Mouse (Mus musculus) macrophage (primary cell): ENCODE results near the gene P2ry6. TPM values are rescaled to one million over a fixed set of nuclear protein-coding genes. Genes with fewer than 3 reads are reported as not detected.
A peak's percentile ranks its signal among the peaks of the same experiment; 100 is the strongest.

Source experiments
- H3K27ac ChIP-seq: fragments of 350-480 bp; formaldehyde crosslinking; 2 replicates; pipeline ENCODE4 v1.9.0; 2021
- H3K36me3 ChIP-seq: fragments of 350-480 bp; formaldehyde crosslinking; 2 replicates; pipeline ENCODE4 v1.9.0; 2021; ENCODE audit errors: inconsistent target
- H3K4me3 ChIP-seq: fragments of 350-480 bp; formaldehyde crosslinking; 2 replicates; pipeline ENCODE4 v1.9.0; 2021; ENCODE audit errors: inconsistent target
- H3K79me2 ChIP-seq: fragments of 350-480 bp; formaldehyde crosslinking; 2 replicates; pipeline ENCODE4 v1.9.0; 2021; ENCODE audit errors: inconsistent target
- WGBS: methylation state at CpG from one replicate; pipeline ENCODE4 v1.1.7; 2026; ENCODE audit warnings: inconsistent platforms; ENCODE audit not compliant: missing documents; 5-methylcytosine and 5-hydroxymethylcytosine counted together
- polyA plus RNA-seq: library from polyadenylated mRNA; stranded (reverse); fragments of 250-400 nt; gene quantifications from 3 replicates; pipeline ENCODE4 v1.2.4, GENCODE M21; 2018; ENCODE audit warnings: inconsistent platforms

Gene P2ry6
- polyA plus RNA-seq, 1 experiment from 2014 or later: 148 TPM

GRCm38 (mm10) chr7:100968376-100968775 is 6.1 kb downstream of the P2ry6 start:
- Histone ChIP-seq H3K4me3 (no peak overlapping the region), H3K36me3 (no peaks in the 10 kb centered on the region), H3K27ac (no peak overlapping the region), H3K79me2 (peaks cover 15% of the 10 kb centered on the region)
- 93% methylated on average over 6 of the region's 6 CpGs for WGBS

- Histone ChIP-seq H3K36me3 (no peaks in the 10 kb centered on the region), H3K79me2 (peaks cover 21% of the 10 kb centered on the region), H3K27ac (no peak overlapping the region), H3K4me3 (no peak overlapping the region)
- WGBS: 88% methylated on average over 9 of the region's 9 CpGs
Measured at GRCm38 (mm10) chr7:100967850-100968249, 6.6 kb downstream of the P2ry6 start.

DNA sequence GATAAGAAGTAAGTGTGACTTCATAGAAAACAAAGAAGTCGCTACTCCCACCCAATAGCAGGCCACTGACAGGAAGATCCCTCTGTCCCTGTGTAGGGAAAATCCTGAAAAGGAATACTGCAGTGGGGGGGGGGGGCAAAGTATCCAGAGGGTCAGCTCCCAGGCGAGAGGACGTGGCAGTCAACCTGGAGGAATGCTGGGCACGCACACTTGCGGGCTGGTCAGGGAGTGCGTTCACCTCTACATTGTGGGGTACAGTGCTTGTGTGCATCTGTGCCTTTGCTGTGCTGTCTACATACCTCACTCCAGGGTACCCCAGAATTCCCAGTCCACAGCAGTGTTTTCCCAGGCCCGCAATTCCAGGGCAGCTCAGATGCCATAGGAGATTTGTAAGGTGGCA is 8.4 kb downstream of the P2ry6 start:
- Histone ChIP-seq H3K27ac (no peak overlapping the region), H3K4me3 (no peak overlapping the region), H3K36me3 (no peaks in the 10 kb centered on the region), H3K79me2 (peaks cover 39% of the 10 kb centered on the region)
- 93% methylated on average over 7 of the region's 7 CpGs for WGBS

DNA sequence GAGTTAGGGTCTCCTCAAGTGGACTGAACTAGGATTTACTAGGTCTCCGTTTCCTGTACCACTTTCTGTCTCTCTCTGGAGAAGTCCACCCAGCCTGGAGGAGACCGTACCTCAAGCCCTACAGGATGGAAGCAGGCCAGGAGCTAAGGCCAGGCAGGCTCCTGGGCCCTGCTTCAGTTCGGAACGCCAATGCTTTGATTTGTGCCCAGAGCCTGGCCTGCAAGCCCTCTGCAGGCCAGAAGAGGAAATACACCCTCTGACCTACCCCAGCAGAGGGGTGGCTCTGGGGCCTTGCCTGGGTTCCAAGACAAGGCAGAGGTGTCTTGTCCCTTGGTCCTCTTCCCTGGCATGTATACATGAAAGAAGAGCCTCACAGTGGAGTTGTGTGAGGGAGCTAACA is 9.4 kb downstream of the P2ry6 start:
- peak overlapping the region; percentile 93 for H3K27ac ChIP-seq
- H3K79me2 ChIP-seq: peaks cover 48% of the 10 kb centered on the region
- 37% methylated on average over 4 of the region's 4 CpGs for WGBS
- no peak overlapping the region for H3K4me3 ChIP-seq
- no peaks in the 10 kb centered on the region for H3K36me3 ChIP-seq

GRCm38 (mm10) chr7:100964242-100964641 is 10.2 kb downstream of the P2ry6 start:
- H3K4me3 ChIP-seq: peak overlapping the region; percentile 65
- peaks cover 4% of the 10 kb centered on the region for H3K36me3 ChIP-seq
- H3K27ac ChIP-seq: peak overlapping the region; percentile 93
- peaks cover 57% of the 10 kb centered on the region for H3K79me2 ChIP-seq
- WGBS: 7% methylated on average over 6 of the region's 6 CpGs

DNA sequence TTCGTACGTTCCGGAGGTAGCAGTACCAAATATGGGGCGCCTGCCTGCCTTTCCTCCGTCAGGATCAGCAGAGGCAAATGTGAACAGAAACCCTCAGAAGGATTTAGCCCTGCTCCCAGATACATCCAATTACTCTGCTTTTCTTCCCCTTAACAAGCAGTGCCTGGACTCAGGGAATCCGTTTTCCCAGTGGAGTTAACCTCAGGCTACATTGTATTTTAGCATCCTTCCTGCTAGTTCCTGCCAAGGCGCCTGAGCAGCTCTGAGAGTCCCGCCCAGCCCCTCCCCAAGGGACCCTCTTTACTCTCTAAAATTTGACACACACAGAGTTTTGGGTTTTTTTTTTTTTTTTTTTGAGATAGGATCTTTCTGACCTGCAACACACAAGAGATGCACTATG is 11.1 kb downstream of the P2ry6 start:
- 86% methylated on average over 8 of the region's 8 CpGs for WGBS
- peaks cover 12% of the 10 kb centered on the region for H3K36me3 ChIP-seq
- peak overlapping the region; percentile 65 for H3K4me3 ChIP-seq
- peaks cover 65% of the 10 kb centered on the region for H3K79me2 ChIP-seq
- peak overlapping the region; percentile 93 for H3K27ac ChIP-seq

DNA sequence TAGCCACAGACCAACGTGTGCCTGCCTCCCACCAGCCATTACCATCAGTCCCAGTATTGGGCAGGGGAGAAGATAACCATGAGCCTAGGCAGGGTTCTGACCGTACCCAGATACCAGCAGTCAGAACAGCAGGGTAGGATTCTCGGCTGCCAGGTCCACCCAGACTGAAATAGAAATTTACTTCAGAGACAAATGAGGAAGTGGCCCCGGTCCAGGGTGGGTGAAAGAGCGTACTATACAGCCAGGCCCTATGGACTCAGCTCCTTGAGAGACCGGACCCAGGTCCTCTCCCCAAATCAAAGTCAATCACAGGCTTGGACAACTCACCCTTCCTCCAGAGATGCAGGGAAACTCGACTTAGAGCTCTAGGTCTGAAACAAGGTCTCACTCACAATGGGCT is 13.3 kb downstream of the P2ry6 start:
- peaks cover 34% of the 10 kb centered on the region for H3K36me3 ChIP-seq
- peak overlapping the region; percentile 93 for H3K27ac ChIP-seq
- H3K79me2 ChIP-seq: peaks cover 88% of the 10 kb centered on the region
- peak overlapping the region; percentile 65 for H3K4me3 ChIP-seq
- WGBS: 2% methylated on average over 6 of the region's 7 CpGs

- WGBS: 88% methylated on average over 2 of the region's 2 CpGs
- Histone ChIP-seq H3K36me3 (peaks cover 41% of the 10 kb centered on the region), H3K79me2 (peaks cover 95% of the 10 kb centered on the region), H3K27ac (peak overlapping the region; percentile 93), H3K4me3 (peak overlapping the region; percentile 65)
Measured at GRCm38 (mm10) chr7:100960462-100960861, 14.0 kb downstream of the P2ry6 start.

GRCm38 (mm10) chr7:100958426-100958825 is 16.0 kb downstream of the P2ry6 start:
- Histone ChIP-seq H3K4me3 (no peak overlapping the region), H3K36me3 (peaks cover 45% of the 10 kb centered on the region), H3K27ac (no peak overlapping the region), H3K79me2 (peaks cover 100% of the 10 kb centered on the region)
- WGBS: 100% methylated on average over 2 of the region's 2 CpGs

DNA sequence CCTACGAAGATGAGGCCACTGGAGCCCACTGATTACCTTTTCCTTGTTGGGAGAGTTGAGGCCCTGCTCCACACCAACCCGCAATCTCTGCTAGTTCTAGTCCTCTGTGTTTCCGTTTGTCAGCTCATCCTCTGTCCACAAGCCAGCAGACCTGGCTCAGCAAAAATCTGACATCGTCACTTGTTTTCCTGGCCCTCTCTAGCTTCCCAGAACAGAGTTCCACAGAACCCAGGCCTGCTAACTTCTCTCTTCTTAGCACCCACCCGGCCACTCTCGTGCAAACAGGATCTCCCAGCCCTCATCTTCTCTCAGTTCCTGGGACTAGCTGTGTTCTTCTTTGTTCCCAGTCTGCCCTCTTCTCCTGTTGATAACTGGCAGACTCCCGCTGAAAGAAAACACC is 21.8 kb downstream of the P2ry6 start:
- H3K27ac ChIP-seq: peak overlapping the region; percentile 100
- peaks cover 41% of the 10 kb centered on the region for H3K36me3 ChIP-seq
- WGBS: 54% methylated on average over 7 of the region's 7 CpGs
- no peak overlapping the region for H3K4me3 ChIP-seq
- peaks cover 88% of the 10 kb centered on the region for H3K79me2 ChIP-seq

- no peak overlapping the region for H3K4me3 ChIP-seq
- H3K27ac ChIP-seq: peak overlapping the region; percentile 100
- WGBS: 16% methylated on average over 2 of the region's 2 CpGs
- H3K79me2 ChIP-seq: peaks cover 88% of the 10 kb centered on the region
- peaks cover 38% of the 10 kb centered on the region for H3K36me3 ChIP-seq
Measured at GRCm38 (mm10) chr7:100951903-100952302, 22.5 kb downstream of the P2ry6 start.

DNA sequence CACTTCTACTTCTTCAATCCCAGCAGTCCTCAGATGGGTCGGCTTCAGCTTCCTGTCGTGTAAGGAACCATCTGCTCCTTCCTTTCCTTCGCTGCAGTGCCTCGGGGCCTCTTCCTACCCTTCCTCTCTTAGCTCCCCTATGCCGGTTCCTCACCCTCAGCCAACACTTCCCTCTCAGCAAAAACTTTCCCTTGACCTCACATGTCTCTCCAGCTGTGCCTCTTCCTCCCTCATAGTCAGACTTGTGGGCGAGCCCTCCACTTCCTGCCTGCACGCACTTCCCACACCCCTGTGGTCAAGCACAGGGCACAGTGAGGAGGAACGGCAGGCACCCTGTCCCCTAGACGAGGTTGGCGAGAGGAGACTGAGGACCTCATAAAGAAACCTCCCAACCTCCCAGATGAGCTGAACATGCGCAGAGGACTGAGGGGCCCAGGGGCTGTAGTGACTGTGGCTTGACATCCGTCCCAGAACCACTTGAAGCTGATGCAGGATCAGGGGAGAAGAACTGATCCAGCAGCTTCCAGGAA is 23.9 kb downstream of the P2ry6 start:
- Histone ChIP-seq H3K27ac (peak overlapping the region; percentile 100), H3K79me2 (peaks cover 88% of the 10 kb centered on the region), H3K4me3 (no peak overlapping the region), H3K36me3 (peaks cover 25% of the 10 kb centered on the region)
- 2% methylated on average over 12 of the region's 12 CpGs for WGBS

GRCm38 (mm10) chr7:100950031-100950430 is 24.4 kb downstream of the P2ry6 start:
- Histone ChIP-seq H3K4me3 (no peak overlapping the region), H3K36me3 (peaks cover 19% of the 10 kb centered on the region), H3K79me2 (peaks cover 87% of the 10 kb centered on the region), H3K27ac (peak overlapping the region; percentile 100)
- WGBS: 36% methylated on average over 5 of the region's 5 CpGs

- Histone ChIP-seq H3K36me3 (peaks cover 44% of the 10 kb centered on the region), H3K4me3 (no peak overlapping the region), H3K27ac (peak overlapping the region; percentile 99), H3K79me2 (peaks cover 91% of the 10 kb centered on the region)
- 92% methylated on average over 5 of the region's 5 CpGs for WGBS
Measured at GRCm38 (mm10) chr7:100944738-100945137, 29.7 kb downstream of the P2ry6 start.

- H3K79me2 ChIP-seq: peaks cover 87% of the 10 kb centered on the region
- peak overlapping the region; percentile 99 for H3K27ac ChIP-seq
- H3K4me3 ChIP-seq: no peak overlapping the region
- H3K36me3 ChIP-seq: peaks cover 45% of the 10 kb centered on the region
- 5% methylated on average over 2 of the region's 2 CpGs for whole genome bisulfite sequencing
Measured at GRCm38 (mm10) chr7:100944306-100944705, 30.1 kb downstream of the P2ry6 start.
